ENCODE assay signal across 26 mouse cellular contexts in genomic region chr7:66404802-66405201, GRCm38 (mm10). TPM values are rescaled to one million over a fixed set of nuclear protein-coding genes. Genes with fewer than 3 reads are reported as not detected.
DNase-seq lines count a peak whose midpoint lies in the region; ATAC-seq and TF ChIP-seq lines count a peak whose summit lies in the region.
"Had no signal": no experiment of that assay in that cellular context is flagged by ENCODE, and none has a peak within 500 bp of the region (broad histone marks: within the 10 kb centered on the region; RNA-seq: fewer than 3 reads in every experiment).

No protein-coding gene starts in this region.

- H3K4me1 ChIP-seq in heart, postnatal 0 days (ENCODE audit: control insufficient read depth, insufficient read depth): 0 out of 2 replicates have a peak, but pooled peaks cover 5% of the 10 kb centered on the region
- peaks cover 15% of the 10 kb centered on the region for H3K4me1 ChIP-seq in heart, embryonic 11.5 days (ENCODE audit: control insufficient read depth, insufficient read depth, low read length)
- H3K4me1 ChIP-seq in testis, adult 2 months (ENCODE audit: control insufficient read depth, insufficient read depth, low read length): peaks cover 13% of the 10 kb centered on the region

- no peak for TF ChIP-seq POLR2A in testis, adult 2 months (IDR thresholded peaks at IDR 0.05; ENCODE audit: control insufficient read depth, low read depth, low read length)

- ATAC-seq in heart, postnatal 0 days (ENCODE audit: insufficient read depth, low read depth): peak; percentile 28; the same call in 1 of the 2 replicates
- ATAC-seq in heart, embryonic 11.5 days (replicated peaks; ENCODE audit: insufficient number of reproducible peaks, low FRiP score, low TSS enrichment): no peak
- peak; percentile 67 for ATAC-seq in megakaryocyte progenitor cell, adult 5-6 weeks (replicated peaks; ENCODE audit: poor library complexity)
- ATAC-seq: forebrain, embryonic 16.5 days; inflammation-experienced regulatory T-cells, adult 6 months; intestine, postnatal 0 days had no signal

- no peak overlapping the region for H3K27ac ChIP-seq in heart, postnatal 0 days (ENCODE audit: low read depth)
- H3K27ac ChIP-seq in heart, embryonic 11.5 days (ENCODE audit: low read depth, low read length): no peak overlapping the region
- peak overlapping the region; percentile 92; the same call in 1 of the 2 replicates for H3K27ac ChIP-seq in testis, adult 2 months (ENCODE audit: control insufficient read depth, insufficient read depth, low read depth, low read length)
- H3K27ac ChIP-seq: heart, embryonic 15.5 days; hindbrain, embryonic 12.5 days had no signal

- H3K36me3 ChIP-seq in heart, postnatal 0 days (replicated peaks; ENCODE audit: control insufficient read depth, insufficient read depth, low read length): no peaks in the 10 kb centered on the region
- H3K36me3 ChIP-seq in heart, embryonic 11.5 days (ENCODE audit: control insufficient read depth, insufficient read depth, low read length): no peaks in the 10 kb centered on the region
- H3K36me3 ChIP-seq in testis, adult 2 months (ENCODE audit: control insufficient read depth, insufficient read depth, low read length): no peaks in the 10 kb centered on the region
- H3K36me3 ChIP-seq: heart, embryonic 15.5 days; hindbrain, embryonic 12.5 days had no signal

- no peak overlapping the region for H3K4me2 ChIP-seq in heart, postnatal 0 days (ENCODE audit: low read depth, low read length)
- H3K4me2 ChIP-seq in heart, embryonic 11.5 days: no peak overlapping the region
- H3K4me2 ChIP-seq: hindbrain, embryonic 12.5 days had no signal

- no peak overlapping the region for H3K4me3 ChIP-seq in heart, postnatal 0 days (ENCODE audit: low read depth, low read length)
- H3K4me3 ChIP-seq in heart, embryonic 11.5 days (ENCODE audit: low read depth, low read length): no peak overlapping the region
- no peak overlapping the region for H3K4me3 ChIP-seq in testis, adult 2 months (ENCODE audit: control insufficient read depth, low read depth, low read length)
- H3K4me3 ChIP-seq: heart, embryonic 15.5 days; hindbrain, embryonic 12.5 days had no signal

- TF ChIP-seq CTCF in heart, postnatal 0 days (IDR thresholded peaks at IDR 0.05; ENCODE audit: low read depth): no peak
- TF ChIP-seq CTCF in testis, adult 2 months (IDR thresholded peaks at IDR 0.05; ENCODE audit: control insufficient read depth, insufficient read depth, insufficient replicate concordance, low read depth, low read length): no peak

- peak; percentile 17 for DNase-seq in adrenal gland, postnatal 14 days
- no peak for DNase-seq in adrenal gland, postnatal 10 days
- DNase-seq in heart, postnatal 0 days (ENCODE audit: low spot score): no peak
- DNase-seq in testis, postnatal 10 days (ENCODE audit: low spot score): no peak
- no peak for DNase-seq in lung, postnatal 14 days
- DNase-seq: adrenal gland, adult 8-10 months; cerebellum, adult 18-20 months; cerebellum, adult 9-11 months; cerebellum, postnatal 36 days; gastrocnemius, postnatal 10 days; heart, postnatal 36 days had no signal

- H3K9ac ChIP-seq in heart, postnatal 0 days (replicated peaks; ENCODE audit: low read depth, low read length): no peak overlapping the region
- H3K9ac ChIP-seq in heart, embryonic 11.5 days (ENCODE audit: low read depth, low read length): no peak overlapping the region
- H3K9ac ChIP-seq: heart, embryonic 15.5 days; hindbrain, embryonic 12.5 days had no signal

- no peaks in the 10 kb centered on the region for H3K27me3 ChIP-seq in heart, postnatal 0 days (ENCODE audit: control insufficient read depth, insufficient read depth, low read length)
- H3K27me3 ChIP-seq in heart, embryonic 11.5 days (ENCODE audit: control insufficient read depth, insufficient read depth, low read length): no peaks in the 10 kb centered on the region
- H3K27me3 ChIP-seq in testis, adult 2 months (ENCODE audit: control insufficient read depth, insufficient read depth, low read length): no peaks in the 10 kb centered on the region
- H3K27me3 ChIP-seq: heart, embryonic 15.5 days; hindbrain, embryonic 12.5 days had no signal

- no peak for TF ChIP-seq EP300 in heart, postnatal 0 days (IDR thresholded peaks at IDR 0.05; ENCODE audit: low read depth)

- H3K9me3 ChIP-seq in heart, postnatal 0 days (replicated peaks; ENCODE audit: control insufficient read depth, low read length): no peaks in the 10 kb centered on the region
- H3K9me3 ChIP-seq in heart, embryonic 11.5 days (replicated peaks; ENCODE audit: control insufficient read depth, low read length): no peaks in the 10 kb centered on the region
- H3K9me3 ChIP-seq: heart, embryonic 15.5 days; hindbrain, embryonic 12.5 days had no signal

- 56% methylated on average over 4 of the region's 4 CpGs for whole genome bisulfite sequencing in heart, postnatal 0 days
- WGBS in heart, embryonic 11.5 days (ENCODE audit: insufficient replicate concordance): 69% methylated on average over 4 of the region's 4 CpGs

RNA-seq across cellular contexts. Expression of gene Lrrk1, which starts 16.7 kb away (rescaled TPM):
- total RNA-seq in adrenal gland, postnatal 14 days (2021): 12.2 and 14.6 TPM in 2 replicates
- 10 to 100 TPM; 12.4 to 16.4 TPM for total RNA-seq in adrenal gland, postnatal 10 days (2021)
- 10.3 and 10.7 TPM in 2 replicates for total RNA-seq in heart, postnatal 0 days (2014; rRNA removed; ENCODE audit: low replicate concordance)
- polyA plus RNA-seq in heart, postnatal 0 days (2015; fragmentation: Nextera tagmentation; extraction: Ambion mirVana): 4.0 and 4.1 TPM in 2 replicates
- 6.3 and 7.8 TPM in 2 replicates for polyA plus RNA-seq in heart, embryonic 11.5 days (2014; fragmentation: Nextera tagmentation; extraction: Ambion mirVana)
- polyA plus RNA-seq in testis, adult 2 months (2012; rRNA removed): 2.3 and 2.4 TPM in 2 replicates
- total RNA-seq in megakaryocyte progenitor cell, adult 5-6 weeks (2015): 18.4 and 23.7 TPM in 2 replicates
- total RNA-seq in megakaryocyte progenitor cell, adult 5-6 weeks (2017): 13.4 and 20.3 TPM in 2 replicates

RNA-seq across cellular contexts. Expression of gene Aldh1a3, which starts 22.5 kb away (rescaled TPM):
- total RNA-seq in adrenal gland, postnatal 14 days (2021): 10.9 and 12.6 TPM in 2 replicates
- total RNA-seq in adrenal gland, postnatal 10 days (2021): 10 to 100 TPM; 11.4 to 12.4 TPM
- 2.2 TPM in 1 of 2 replicates, not detected in the other for total RNA-seq in heart, postnatal 0 days (2014; rRNA removed; ENCODE audit: low replicate concordance)
- 1.2 and 1.4 TPM in 2 replicates for polyA plus RNA-seq in heart, postnatal 0 days (2015; fragmentation: Nextera tagmentation; extraction: Ambion mirVana)
- 0.56 and 0.76 TPM in 2 replicates for polyA plus RNA-seq in heart, embryonic 11.5 days (2014; fragmentation: Nextera tagmentation; extraction: Ambion mirVana)
- 1.1 and 1.6 TPM in 2 replicates for polyA plus RNA-seq in testis, adult 2 months (2012; rRNA removed)
- total RNA-seq in megakaryocyte progenitor cell, adult 5-6 weeks (2015): not detected in 2 replicates
- total RNA-seq in megakaryocyte progenitor cell, adult 5-6 weeks (2017): 0.04 TPM in 1 of 2 replicates, not detected in the other

RNA-seq across cellular contexts. Expression of gene Gm10974, which starts 39.1 kb away (rescaled TPM):
- not detected in 2 replicates for total RNA-seq in adrenal gland, postnatal 14 days (2021)
- total RNA-seq in adrenal gland, postnatal 10 days (2021): not detected
- total RNA-seq in heart, postnatal 0 days (2014; rRNA removed; ENCODE audit: low replicate concordance): not detected in 2 replicates
- not detected in 2 replicates for polyA plus RNA-seq in heart, postnatal 0 days (2015; fragmentation: Nextera tagmentation; extraction: Ambion mirVana)
- not detected in 2 replicates for polyA plus RNA-seq in heart, embryonic 11.5 days (2014; fragmentation: Nextera tagmentation; extraction: Ambion mirVana)
- polyA plus RNA-seq in testis, adult 2 months (2012; rRNA removed): not detected in 2 replicates
- not detected in 2 replicates for total RNA-seq in megakaryocyte progenitor cell, adult 5-6 weeks (2015)
- total RNA-seq in megakaryocyte progenitor cell, adult 5-6 weeks (2017): not detected in 2 replicates
- total RNA-seq: adrenal gland, adult 8-10 months; CH12.LX; gastrocnemius, postnatal 10 days; gastrocnemius, postnatal 4 days; heart, adult 8-10 months; heart, postnatal 36 days had no signal
- polyA plus RNA-seq: embryonic facial prominence, embryonic 11.5 days; forebrain, embryonic 11.5 days; forebrain, embryonic 16.5 days; frontal cortex, adult 2 months; heart, embryonic 15.5 days; hindbrain, embryonic 12.5 days; hindbrain, embryonic 16.5 days; inflammation-experienced regulatory T-cells, adult 6 months; intestine, postnatal 0 days had no signal
